Mouse (Mus musculus) liver, embryonic 12.5 days (tissue): ENCODE data around the gene Gm49318. TPM values are rescaled to one million over a fixed set of nuclear protein-coding genes. Genes with fewer than 3 reads are reported as not detected.

Source experiments
- ATAC-seq: fragments of 200-750 bp; cut with Nextera tagmentation; 2 replicates; pipeline ENCODE4 v1.8.0; 2017; ENCODE audit warnings: moderate number of reproducible peaks, mild to moderate bottlenecking, moderate library complexity
- H3K27ac ChIP-seq: fragments of 300-500 bp; sonication (generic); 2 replicates; pipeline ENCODE4 v1.5.1; 2016; ENCODE audit warnings: mild to moderate bottlenecking
- H3K27me3 ChIP-seq: fragments of 300-500 bp; sonication (generic); replicated peaks from 2 replicates; pipeline ENCODE4 v1.6.1; 2016; ENCODE audit warnings: mild to moderate bottlenecking, moderate library complexity
- H3K36me3 ChIP-seq: fragments of 300-500 bp; sonication (generic); 2 replicates; pipeline ENCODE4 v1.6.1; 2016; ENCODE audit warnings: mild to moderate bottlenecking, moderate library complexity
- H3K4me1 ChIP-seq: fragments of 300-500 bp; sonication (generic); 2 replicates; pipeline ENCODE4 v1.6.1; 2016
- H3K4me2 ChIP-seq: fragments of 300-500 bp; sonication (generic); 2 replicates; pipeline ENCODE4 v1.6.1; 2016; ENCODE audit warnings: mild to moderate bottlenecking, moderate library complexity
- H3K4me3 ChIP-seq: fragments of 300-500 bp; sonication (generic); 2 replicates; pipeline ENCODE4 v1.5.1; 2016; ENCODE audit warnings: mild to moderate bottlenecking, moderate library complexity
- H3K9ac ChIP-seq: fragments of 300-500 bp; sonication (generic); 2 replicates; pipeline ENCODE4 v1.6.1; 2016; ENCODE audit warnings: mild to moderate bottlenecking, moderate library complexity
- H3K9me3 ChIP-seq: fragments of 300-500 bp; sonication (generic); replicated peaks from 2 replicates; pipeline ENCODE4 v1.6.1; 2016; ENCODE audit warnings: mild to moderate bottlenecking, moderate library complexity
- WGBS: fragments of 180-500 bp; shearing (Covaris S2); methylation state at CpG from one replicate; pipeline ENCODE4 v1.1.7; 2016; ENCODE audit not compliant: insufficient replicate concordance; 5-methylcytosine and 5-hydroxymethylcytosine counted together
- polyA plus RNA-seq: library from polyadenylated mRNA; unstranded; fragments of >200 nt; fragmentation: Nextera tagmentation; extraction: Ambion mirVana; gene quantifications from 2 replicates; pipeline ENCODE4 v1.2.1, GENCODE M21; 2016

Gm49318 gene
- not detected in 2 replicates for polyA plus RNA-seq

DNA sequence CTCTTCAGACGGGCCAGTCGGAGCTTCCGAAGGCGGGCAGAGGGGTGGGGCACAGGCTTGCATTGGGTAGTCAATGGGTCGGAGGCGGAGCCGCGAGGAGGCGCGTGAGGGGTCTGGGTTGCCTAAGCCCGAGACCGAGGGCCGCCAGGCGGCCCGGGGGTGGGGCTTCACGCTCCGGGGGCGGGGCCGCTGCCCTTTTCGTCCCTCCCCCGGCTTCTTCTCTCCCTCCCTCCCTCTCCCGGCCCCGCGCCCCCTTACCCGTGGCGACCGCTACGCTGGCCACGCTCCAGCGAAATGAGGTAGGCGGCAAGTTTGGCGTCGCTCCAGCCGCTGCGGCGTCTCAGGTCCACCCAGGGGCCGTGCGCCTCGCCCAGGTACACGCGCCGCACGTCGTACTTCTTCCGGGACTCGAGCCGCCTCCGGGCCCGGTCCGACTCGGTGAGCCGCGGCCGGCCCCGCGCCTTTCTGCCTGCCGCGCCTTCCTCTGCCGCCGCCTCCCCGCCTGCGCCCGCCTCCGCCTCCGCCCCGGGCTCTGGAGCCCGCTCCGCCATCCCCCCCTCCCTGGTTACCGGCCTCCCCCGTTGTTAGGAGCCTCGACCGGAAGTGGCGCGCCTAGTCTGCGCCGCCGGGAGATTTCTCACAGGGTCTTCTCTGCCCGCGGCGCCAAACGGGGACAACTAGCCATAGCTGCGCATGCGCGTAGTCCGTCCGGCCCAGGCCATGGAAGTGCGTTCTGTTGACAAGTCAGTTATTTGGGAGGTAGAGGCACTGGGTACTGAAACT, at the start of gene Gm49318, which contains the start of gene Zfp653:
Gm49318 (minus strand) TSS at position 469 of the 783 bp plus-strand sequence.
Zfp653 (minus strand) TSS at position 586 of the 783 bp plus-strand sequence.
- H3K36me3 ChIP-seq: peaks cover 58% of the 10 kb centered on the region
- H3K9ac ChIP-seq: peak within 1 kb of the TSS; percentile 90
- H3K9me3 ChIP-seq: no peaks in the 10 kb centered on the region
- H3K4me2 ChIP-seq: peak within 1 kb of the TSS; percentile 78
- peak; percentile 95 for ATAC-seq
- H3K4me1 ChIP-seq: peaks cover 16% of the 10 kb centered on the region
- H3K27me3 ChIP-seq: no peaks in the 10 kb centered on the region
- H3K4me3 ChIP-seq: peak within 1 kb of the TSS; percentile 90
- H3K27ac ChIP-seq: peak within 1 kb of the TSS; percentile 95
- WGBS: under 1% methylated on average over 71 of the region's 87 CpGs

- Histone ChIP-seq H3K9ac (no peak overlapping the region), H3K4me2 (no peak overlapping the region), H3K27ac (no peak overlapping the region), H3K36me3 (peaks cover 3% of the 10 kb centered on the region; the same call in 1 of the 2 replicates), H3K4me3 (no peak overlapping the region), H3K4me1 (peaks cover 72% of the 10 kb centered on the region), H3K9me3 (no peaks in the 10 kb centered on the region), H3K27me3 (no peaks in the 10 kb centered on the region)
- 82% methylated on average over 4 of the region's 4 CpGs for WGBS
- ATAC-seq: no peak
Measured at GRCm38 (mm10) chr9:22119543-22119942, 48.5 kb upstream of the Gm49318 start.

DNA sequence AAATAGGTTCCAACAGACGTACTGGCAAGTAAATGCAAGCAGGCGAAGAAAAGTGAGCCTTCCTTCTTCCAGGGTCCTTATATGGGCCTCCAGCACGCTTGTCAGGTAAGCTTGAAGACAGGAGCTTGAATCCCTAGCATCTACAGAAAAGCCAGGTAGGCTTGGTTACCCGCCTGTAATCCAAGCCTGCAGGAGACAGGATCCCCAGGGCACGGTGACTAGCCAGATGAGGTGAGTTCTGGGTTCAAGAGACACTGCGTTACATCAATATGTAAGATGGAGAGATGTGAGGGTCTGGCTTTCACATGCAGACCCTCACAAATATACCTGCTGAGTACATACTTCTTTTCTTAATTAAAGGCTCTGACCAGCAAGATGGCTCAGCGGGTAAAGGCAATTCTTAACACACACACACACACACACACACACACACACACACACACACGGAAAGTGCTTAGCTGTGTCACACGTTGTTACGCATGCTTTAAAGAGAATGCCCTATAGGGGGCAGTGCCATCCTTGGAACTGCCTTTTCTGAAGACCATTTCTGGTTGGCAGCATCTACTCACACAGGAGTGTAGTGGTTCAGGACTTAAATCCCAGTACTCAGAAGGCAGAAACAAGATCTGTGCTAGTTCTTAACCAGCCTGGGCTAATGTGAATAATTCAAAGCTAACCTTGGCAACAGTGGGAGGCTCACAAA, 46.8 kb upstream of the Gm49318 start:
- no peak; the same call in 1 of the 2 replicates for ATAC-seq
- Histone ChIP-seq H3K27ac (peak overlapping the region; percentile 55), H3K4me2 (peak overlapping the region; percentile 82), H3K36me3 (peaks cover 19% of the 10 kb centered on the region), H3K9me3 (no peaks in the 10 kb centered on the region), H3K4me1 (peaks cover 57% of the 10 kb centered on the region), H3K27me3 (no peaks in the 10 kb centered on the region), H3K4me3 (peak overlapping the region; percentile 82), H3K9ac (0 out of 2 replicates have a peak overlapping the region, but pooled peaks have one; percentile 66)
- WGBS: 37% methylated on average over 10 of the region's 10 CpGs

DNA sequence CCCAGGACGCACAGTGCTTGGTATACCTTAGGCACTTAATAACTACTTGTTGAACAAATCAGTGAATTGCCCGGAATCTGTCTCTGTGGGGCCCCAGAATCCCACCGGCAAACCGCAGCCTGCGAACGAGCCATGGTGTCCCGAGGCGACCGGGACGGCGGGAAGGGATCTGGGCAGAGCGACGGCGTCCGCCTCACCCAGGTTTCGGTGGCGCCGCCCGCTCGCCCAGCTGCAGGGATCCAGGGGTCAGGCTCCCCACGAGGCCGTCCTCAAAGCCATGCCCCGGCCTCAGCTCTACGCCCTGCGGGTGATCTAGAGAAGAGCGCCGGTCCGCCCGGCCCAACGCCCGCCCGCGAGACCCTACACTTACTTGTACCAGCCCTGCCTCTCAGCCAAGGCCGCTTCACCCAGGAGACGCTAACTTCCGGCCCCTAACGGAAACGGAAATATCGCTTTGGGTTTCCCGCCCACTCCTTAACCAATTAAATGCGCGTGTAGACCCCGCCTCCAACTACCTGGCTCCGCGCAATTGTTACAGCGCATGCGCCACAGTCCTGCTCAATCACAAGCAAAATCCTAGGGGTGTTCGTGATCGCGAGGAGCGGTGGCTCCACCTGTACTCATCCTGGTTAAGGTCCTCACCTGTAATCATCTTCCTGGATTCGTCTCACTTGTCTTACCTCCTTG, 45.8 kb upstream of the Gm49318 start, which contains the start of gene Elof1:
Elof1 (minus strand) TSS at position 433 of the 687 bp plus-strand sequence.
- no peaks in the 10 kb centered on the region for H3K9me3 ChIP-seq
- no peaks in the 10 kb centered on the region for H3K27me3 ChIP-seq
- peak within 1 kb of the TSS; percentile 82 for H3K4me3 ChIP-seq
- peak within 1 kb of the TSS; percentile 79 for H3K27ac ChIP-seq
- peak; percentile 89 for ATAC-seq
- peak within 1 kb of the TSS; percentile 82 for H3K4me2 ChIP-seq
- peaks cover 47% of the 10 kb centered on the region for H3K4me1 ChIP-seq
- WGBS: under 1% methylated on average over 52 of the region's 52 CpGs
- H3K36me3 ChIP-seq: peaks cover 29% of the 10 kb centered on the region
- peak within 1 kb of the TSS; percentile 89 for H3K9ac ChIP-seq

DNA sequence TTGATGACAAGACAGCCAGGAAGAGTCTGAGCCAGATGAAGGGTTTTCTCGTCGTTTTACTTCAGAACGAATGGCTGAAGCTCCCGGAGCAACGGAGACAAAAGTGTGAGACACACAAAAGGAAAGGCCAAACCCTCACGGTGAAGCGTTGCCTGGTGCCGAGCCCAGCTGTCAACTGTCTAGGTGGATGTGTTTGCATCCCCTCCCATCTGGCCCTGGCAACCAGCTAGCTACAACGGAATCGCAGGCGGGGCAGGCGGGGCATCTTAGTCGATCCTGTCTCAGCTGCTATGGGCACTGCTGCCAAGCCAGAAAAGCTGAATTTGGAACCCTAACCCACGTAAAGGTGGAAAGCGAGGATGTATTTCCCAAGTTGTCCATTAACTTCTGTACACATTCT, 45.0 kb upstream of the Gm49318 start:
- peak overlapping the region; percentile 89 for H3K9ac ChIP-seq
- no peak for ATAC-seq
- H3K4me1 ChIP-seq: peaks cover 39% of the 10 kb centered on the region
- no peaks in the 10 kb centered on the region for H3K27me3 ChIP-seq
- peaks cover 37% of the 10 kb centered on the region for H3K36me3 ChIP-seq
- no peaks in the 10 kb centered on the region for H3K9me3 ChIP-seq
- peak overlapping the region; percentile 82 for H3K4me3 ChIP-seq
- H3K27ac ChIP-seq: peak overlapping the region; percentile 79
- peak overlapping the region; percentile 82 for H3K4me2 ChIP-seq
- WGBS: 31% methylated on average over 15 of the region's 15 CpGs

DNA sequence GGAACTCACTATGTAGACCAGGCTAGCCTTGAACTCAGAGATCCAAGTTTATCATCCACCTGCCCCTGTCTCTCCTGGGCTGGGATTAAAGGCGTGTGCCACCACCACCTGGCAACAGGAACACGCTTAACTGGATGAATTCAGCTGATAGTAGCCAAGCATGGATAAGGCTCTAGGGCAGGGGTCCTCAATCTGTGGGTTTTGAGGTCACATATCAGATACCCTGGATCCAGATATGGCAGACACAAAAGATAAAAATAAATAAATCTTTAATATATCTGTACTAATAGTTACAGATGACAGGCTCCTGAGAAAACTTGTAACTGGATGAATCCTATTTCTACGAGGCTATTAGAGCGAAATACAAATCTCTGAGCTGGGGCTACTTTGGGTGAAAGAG, 44.6 kb upstream of the Gm49318 start:
- H3K36me3 ChIP-seq: peaks cover 42% of the 10 kb centered on the region
- H3K27me3 ChIP-seq: no peaks in the 10 kb centered on the region
- no peaks in the 10 kb centered on the region for H3K9me3 ChIP-seq
- H3K9ac ChIP-seq: peak overlapping the region; percentile 89
- H3K27ac ChIP-seq: no peak overlapping the region
- WGBS: 80% methylated on average over 4 of the region's 4 CpGs
- no peak for ATAC-seq
- peak overlapping the region; percentile 82 for H3K4me3 ChIP-seq
- H3K4me2 ChIP-seq: peak overlapping the region; percentile 82
- H3K4me1 ChIP-seq: peaks cover 35% of the 10 kb centered on the region

- H3K4me1 ChIP-seq: no peaks in the 10 kb centered on the region
Measured at GRCm38 (mm10) chr9:22108194-22108593, 37.1 kb upstream of the Gm49318 start.

GRCm38 (mm10) chr9:22099922-22100321, 28.9 kb upstream of the Gm49318 start:
- no peak overlapping the region for H3K4me3 ChIP-seq
- no peaks in the 10 kb centered on the region for H3K36me3 ChIP-seq
- peaks cover 73% of the 10 kb centered on the region for H3K27me3 ChIP-seq
- no peaks in the 10 kb centered on the region for H3K9me3 ChIP-seq
- peaks cover 9% of the 10 kb centered on the region; the same call in 1 of the 2 replicates for H3K4me1 ChIP-seq
- 3% methylated on average over 18 of the region's 18 CpGs for WGBS
- 0 out of 2 replicates have a peak overlapping the region, but pooled peaks have one; percentile 12 for H3K4me2 ChIP-seq
- no peak overlapping the region for H3K27ac ChIP-seq
- no peak for ATAC-seq
- H3K9ac ChIP-seq: no peak overlapping the region

More at GRCm38 (mm10) chr9:22108194-22108593, 37.1 kb upstream of the Gm49318 start:
- H3K4me2 ChIP-seq: no peak overlapping the region
- no peak overlapping the region for H3K4me3 ChIP-seq
- no peak for ATAC-seq
- H3K9me3 ChIP-seq: no peaks in the 10 kb centered on the region
- H3K27ac ChIP-seq: no peak overlapping the region
- H3K36me3 ChIP-seq: peaks cover 38% of the 10 kb centered on the region
- peaks cover 3% of the 10 kb centered on the region; the same call in 1 of the 2 replicates for H3K27me3 ChIP-seq
- WGBS: 81% methylated on average over 9 of the region's 9 CpGs
- no peak overlapping the region for H3K9ac ChIP-seq

DNA sequence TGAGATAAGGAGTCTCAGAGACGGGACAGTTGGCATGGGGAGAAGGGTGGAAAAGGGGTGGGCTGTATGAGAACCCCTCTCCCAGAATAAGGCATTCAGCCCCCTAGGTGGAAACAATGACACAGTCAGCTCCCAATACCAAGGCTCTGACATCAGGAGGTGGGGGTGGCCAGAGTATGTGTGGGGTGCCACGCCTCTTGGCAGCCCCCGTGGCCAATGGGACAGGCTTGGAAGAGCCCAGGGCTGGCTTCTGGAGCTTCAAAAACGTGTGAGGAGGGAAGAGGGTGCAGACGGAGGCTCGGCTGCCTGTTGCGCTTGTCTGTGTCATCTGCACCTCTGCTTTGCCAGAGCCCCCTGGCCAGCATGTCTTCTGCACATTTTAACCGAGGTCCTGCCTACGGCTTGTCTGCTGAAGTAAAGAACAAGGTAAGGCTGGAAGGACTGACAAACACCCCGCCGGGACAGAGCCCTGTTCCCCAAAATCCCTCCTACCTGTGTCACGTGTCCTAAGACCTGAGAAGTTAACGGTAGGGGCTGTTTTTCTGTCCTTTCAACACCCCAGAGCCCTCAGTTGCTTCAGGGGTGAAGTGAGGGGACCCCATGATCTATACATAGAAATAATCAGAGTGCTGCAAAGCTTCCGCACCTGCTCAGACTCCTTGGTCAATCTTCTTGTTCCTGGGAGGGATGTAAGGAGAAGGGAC, 28.1 kb upstream of the Gm49318 start, which contains the start of gene Cnn1:
Cnn1 (plus strand) TSS at position 224 of the 704 bp plus-strand sequence.
- H3K4me2 ChIP-seq: 0 out of 2 replicates have a peak within 1 kb of the TSS, but pooled peaks have one; percentile 12
- no peaks in the 10 kb centered on the region for H3K36me3 ChIP-seq
- H3K9ac ChIP-seq: no peak within 1 kb of the TSS
- H3K27me3 ChIP-seq: peaks cover 81% of the 10 kb centered on the region
- no peak for ATAC-seq
- 8% methylated on average over 14 of the region's 14 CpGs for WGBS
- no peaks in the 10 kb centered on the region for H3K9me3 ChIP-seq
- H3K4me1 ChIP-seq: peaks cover 9% of the 10 kb centered on the region; the same call in 1 of the 2 replicates
- H3K4me3 ChIP-seq: no peak within 1 kb of the TSS
- H3K27ac ChIP-seq: no peak within 1 kb of the TSS

DNA sequence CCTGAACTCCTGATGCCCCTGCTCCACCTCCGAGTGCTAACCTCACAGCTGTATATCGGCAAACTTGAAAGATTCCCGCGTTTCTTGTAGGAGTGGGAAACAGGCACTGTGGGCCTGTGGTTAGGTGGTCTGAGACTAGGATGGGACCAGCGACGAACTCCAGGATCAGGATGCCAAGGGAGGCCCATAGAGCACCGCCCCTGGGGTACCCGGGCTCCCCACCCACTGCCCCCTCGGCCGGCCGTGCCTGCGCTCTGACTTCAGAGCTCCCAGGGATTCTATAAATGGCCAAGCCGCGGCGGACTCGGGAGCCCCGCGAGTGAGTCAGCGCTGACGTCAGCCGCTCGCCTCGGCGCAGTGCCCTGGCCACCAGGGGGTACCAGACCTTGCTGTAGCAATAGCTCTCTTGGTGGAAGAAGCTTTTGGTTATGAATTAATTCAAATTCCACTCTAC, 24.8 kb upstream of the Gm49318 start:
- Histone ChIP-seq H3K4me3 (peak overlapping the region; percentile 51), H3K36me3 (no peaks in the 10 kb centered on the region), H3K27me3 (peaks cover 69% of the 10 kb centered on the region), H3K9ac (peak overlapping the region; percentile 66), H3K4me2 (peak overlapping the region; percentile 84), H3K27ac (no peak overlapping the region), H3K9me3 (no peaks in the 10 kb centered on the region), H3K4me1 (peaks cover 9% of the 10 kb centered on the region; the same call in 1 of the 2 replicates)
- 1% methylated on average over 24 of the region's 24 CpGs for WGBS
- ATAC-seq: peak; percentile 84

GRCm38 (mm10) chr9:22092746-22093145, 21.7 kb upstream of the Gm49318 start:
- Histone ChIP-seq H3K27ac (no peak overlapping the region), H3K9me3 (no peaks in the 10 kb centered on the region), H3K4me2 (no peak overlapping the region), H3K36me3 (no peaks in the 10 kb centered on the region), H3K4me3 (no peak overlapping the region), H3K27me3 (peaks cover 38% of the 10 kb centered on the region), H3K4me1 (peaks cover 9% of the 10 kb centered on the region; the same call in 1 of the 2 replicates), H3K9ac (no peak overlapping the region)
- ATAC-seq: no peak
- WGBS: 83% methylated on average over 6 of the region's 6 CpGs
